Mouse (Mus musculus) neural tube, embryonic 13.5 days (tissue): ENCODE data around the gene Ap2m1. TPM values are rescaled to one million over a fixed set of nuclear protein-coding genes. Genes with fewer than 3 reads are reported as not detected.

Experiments used
- ATAC-seq: fragments of 200-750 bp; cut with Nextera tagmentation; 2 replicates; pipeline ENCODE4 v1.8.0; 2017; ENCODE audit warnings: low read depth, mild to moderate bottlenecking, moderate TSS enrichment, moderate library complexity
- H3K27ac ChIP-seq: fragments of 300-500 bp; sonication (generic); replicated peaks from 2 replicates; pipeline ENCODE4 v1.5.1; 2015; ENCODE audit warnings: moderate library complexity, mild to moderate bottlenecking, inconsistent platforms
- H3K27me3 ChIP-seq: fragments of 300-500 bp; sonication (generic); 2 replicates; pipeline ENCODE4 v1.6.1; 2015; ENCODE audit warnings: mild to moderate bottlenecking, inconsistent platforms
- H3K36me3 ChIP-seq: fragments of 300-500 bp; sonication (generic); 2 replicates; pipeline ENCODE4 v1.6.1; 2015; ENCODE audit warnings: mild to moderate bottlenecking, inconsistent platforms
- H3K4me1 ChIP-seq: fragments of 300-500 bp; sonication (generic); replicated peaks from 2 replicates; pipeline ENCODE4 v1.6.1; 2015; ENCODE audit warnings: inconsistent platforms
- H3K4me2 ChIP-seq: fragments of 300-500 bp; sonication (generic); 2 replicates; pipeline ENCODE4 v1.6.1; 2015; ENCODE audit warnings: inconsistent platforms, mild to moderate bottlenecking, moderate library complexity
- H3K4me3 ChIP-seq: fragments of 300-500 bp; sonication (generic); 2 replicates; pipeline ENCODE4 v1.5.1; 2015; ENCODE audit warnings: mild to moderate bottlenecking, inconsistent platforms
- H3K9ac ChIP-seq: fragments of 300-500 bp; sonication (generic); 2 replicates; pipeline ENCODE4 v1.6.1; 2015; ENCODE audit warnings: moderate library complexity, mild to moderate bottlenecking, inconsistent platforms
- H3K9me3 ChIP-seq: fragments of 300-500 bp; sonication (generic); 2 replicates; pipeline ENCODE4 v1.6.1; 2016; ENCODE audit warnings: inconsistent platforms
- WGBS: fragments of 180-500 bp; shearing (Covaris S2); methylation state at CpG from one replicate; pipeline ENCODE4 v1.1.7; 2015; 5-methylcytosine and 5-hydroxymethylcytosine counted together
- polyA plus RNA-seq: library from polyadenylated mRNA; unstranded; fragments of >200 nt; fragmentation: Nextera tagmentation; extraction: Ambion mirVana; gene quantifications from 2 replicates; pipeline ENCODE4 v1.2.1, GENCODE M21; 2015

The Ap2m1 gene
- polyA plus RNA-seq, 1 experiment from 2014 or later = 1,063 TPM

- Histone ChIP-seq H3K4me1 (peaks cover 26% of the 10 kb centered on the region), H3K4me2 (peak overlapping the region; percentile 88), H3K9ac (peak overlapping the region; percentile 97), H3K27ac (peak overlapping the region; percentile 87), H3K9me3 (no peaks in the 10 kb centered on the region), H3K27me3 (no peaks in the 10 kb centered on the region), H3K36me3 (peaks cover 60% of the 10 kb centered on the region), H3K4me3 (peak overlapping the region; percentile 86)
- ATAC-seq = no peak
- 39% methylated on average over 9 of the region's 9 CpGs for WGBS
Measured at GRCm38 (mm10) chr16:20536081-20536665, 895 bp downstream of the Ap2m1 start.

GRCm38 (mm10) chr16:20537071-20537471 is 1.8 kb downstream of the Ap2m1 start:
- peak overlapping the region; percentile 88 for H3K4me2 ChIP-seq
- peaks cover 60% of the 10 kb centered on the region for H3K36me3 ChIP-seq
- peak overlapping the region; percentile 97 for H3K9ac ChIP-seq
- H3K9me3 ChIP-seq = no peaks in the 10 kb centered on the region
- 30% methylated on average over 5 of the region's 5 CpGs for WGBS
- H3K27ac ChIP-seq = peak overlapping the region; percentile 49
- peak overlapping the region; percentile 86 for H3K4me3 ChIP-seq
- peaks cover 26% of the 10 kb centered on the region for H3K4me1 ChIP-seq
- no peak for ATAC-seq
- H3K27me3 ChIP-seq = no peaks in the 10 kb centered on the region

GRCm38 (mm10) chr16:20537601-20538320 is 2.5 kb downstream of the Ap2m1 start:
- ATAC-seq = no peak

GRCm38 (mm10) chr16:20539649-20540048 is 4.4 kb downstream of the Ap2m1 start:
- H3K36me3 ChIP-seq = peaks cover 66% of the 10 kb centered on the region

More at GRCm38 (mm10) chr16:20537601-20538320, 2.5 kb downstream of the Ap2m1 start:
- H3K9me3 ChIP-seq = no peaks in the 10 kb centered on the region
- no peaks in the 10 kb centered on the region for H3K27me3 ChIP-seq
- H3K27ac ChIP-seq = no peak overlapping the region
- H3K36me3 ChIP-seq = peaks cover 61% of the 10 kb centered on the region
- H3K4me3 ChIP-seq = peak overlapping the region; percentile 86
- H3K9ac ChIP-seq = peak overlapping the region; percentile 97
- H3K4me2 ChIP-seq = peak overlapping the region; percentile 88
- H3K4me1 ChIP-seq = peaks cover 26% of the 10 kb centered on the region
- 48% methylated on average over 6 of the region's 6 CpGs for WGBS

GRCm38 (mm10) chr16:20540438-20540837 is 5.2 kb downstream of the Ap2m1 start:
- H3K27me3 ChIP-seq = no peaks in the 10 kb centered on the region
- H3K36me3 ChIP-seq = peaks cover 74% of the 10 kb centered on the region
- H3K27ac ChIP-seq = no peak overlapping the region
- no peak overlapping the region for H3K4me2 ChIP-seq
- WGBS = 87% methylated on average over 4 of the region's 4 CpGs
- H3K9ac ChIP-seq = no peak overlapping the region
- H3K4me3 ChIP-seq = no peak overlapping the region
- no peaks in the 10 kb centered on the region for H3K9me3 ChIP-seq
- no peak for ATAC-seq
- peaks cover 26% of the 10 kb centered on the region for H3K4me1 ChIP-seq

More at GRCm38 (mm10) chr16:20539649-20540048, 4.4 kb downstream of the Ap2m1 start:
- no peak overlapping the region for H3K9ac ChIP-seq
- H3K4me3 ChIP-seq = no peak overlapping the region
- no peak overlapping the region for H3K4me2 ChIP-seq
- 84% methylated on average over 3 of the region's 3 CpGs for WGBS
- H3K9me3 ChIP-seq = no peaks in the 10 kb centered on the region
- H3K27me3 ChIP-seq = no peaks in the 10 kb centered on the region
- ATAC-seq = no peak
- no peak overlapping the region for H3K27ac ChIP-seq
- H3K4me1 ChIP-seq = peaks cover 26% of the 10 kb centered on the region

- Histone ChIP-seq H3K4me2 (no peak overlapping the region), H3K9me3 (no peaks in the 10 kb centered on the region), H3K9ac (no peak overlapping the region), H3K4me1 (peaks cover 25% of the 10 kb centered on the region), H3K4me3 (no peak overlapping the region), H3K27me3 (no peaks in the 10 kb centered on the region), H3K27ac (no peak overlapping the region), H3K36me3 (peaks cover 66% of the 10 kb centered on the region)
- ATAC-seq = no peak
- 93% methylated on average over 10 of the region's 10 CpGs for WGBS
Measured at GRCm38 (mm10) chr16:20545696-20546095, 10.4 kb downstream of the Ap2m1 start.

- Histone ChIP-seq H3K4me3 (peak overlapping the region; percentile 93), H3K36me3 (peaks cover 65% of the 10 kb centered on the region), H3K4me1 (peaks cover 25% of the 10 kb centered on the region), H3K27ac (0 out of 2 replicates have a peak overlapping the region, but pooled peaks have one; percentile 2), H3K9ac (peak overlapping the region; percentile 61), H3K4me2 (peak overlapping the region; percentile 93), H3K27me3 (no peaks in the 10 kb centered on the region), H3K9me3 (no peaks in the 10 kb centered on the region)
- ATAC-seq = no peak
- 65% methylated on average over 5 of the region's 5 CpGs for WGBS
Measured at GRCm38 (mm10) chr16:20547423-20547822, 12.1 kb downstream of the Ap2m1 start.

GRCm38 (mm10) chr16:20548096-20548948 is 13.0 kb downstream of the Ap2m1 start, which contains the start of gene Abcf3:
TSS of gene Abcf3 (plus strand) at chr16:20548577.
- H3K36me3 ChIP-seq = peaks cover 67% of the 10 kb centered on the region
- peak within 1 kb of the TSS; percentile 93 for H3K4me3 ChIP-seq
- WGBS = under 1% methylated on average over 56 of the region's 56 CpGs

GRCm38 (mm10) chr16:20549161-20549560 is 13.9 kb downstream of the Ap2m1 start:
- peak overlapping the region; percentile 89 for H3K9ac ChIP-seq
- H3K4me3 ChIP-seq = peak overlapping the region; percentile 93
- H3K4me1 ChIP-seq = peaks cover 25% of the 10 kb centered on the region
- peaks cover 67% of the 10 kb centered on the region for H3K36me3 ChIP-seq
- ATAC-seq = no peak
- no peaks in the 10 kb centered on the region for H3K27me3 ChIP-seq
- 42% methylated on average over 9 of the region's 9 CpGs for WGBS
- H3K27ac ChIP-seq = 0 out of 2 replicates have a peak overlapping the region, but pooled peaks have one; percentile 33
- no peaks in the 10 kb centered on the region for H3K9me3 ChIP-seq
- H3K4me2 ChIP-seq = peak overlapping the region; percentile 93

More at GRCm38 (mm10) chr16:20548096-20548948, 13.0 kb downstream of the Ap2m1 start, which contains the start of gene Abcf3:
- peak within 1 kb of the TSS; percentile 33; the same call in 1 of the 2 replicates for H3K27ac ChIP-seq
- H3K27me3 ChIP-seq = no peaks in the 10 kb centered on the region
- H3K4me2 ChIP-seq = peak within 1 kb of the TSS; percentile 93
- H3K9ac ChIP-seq = peak within 1 kb of the TSS; percentile 89
- H3K4me1 ChIP-seq = peaks cover 25% of the 10 kb centered on the region
- H3K9me3 ChIP-seq = no peaks in the 10 kb centered on the region
- ATAC-seq = peak; percentile 99

GRCm38 (mm10) chr16:20551691-20552090 is 16.4 kb downstream of the Ap2m1 start:
- H3K9ac ChIP-seq = no peak overlapping the region
- H3K36me3 ChIP-seq = peaks cover 64% of the 10 kb centered on the region
- ATAC-seq = no peak
- H3K4me3 ChIP-seq = no peak overlapping the region
- no peaks in the 10 kb centered on the region for H3K9me3 ChIP-seq
- H3K27ac ChIP-seq = no peak overlapping the region
- H3K4me1 ChIP-seq = peaks cover 25% of the 10 kb centered on the region
- WGBS = 94% methylated on average over 5 of the region's 5 CpGs
- H3K27me3 ChIP-seq = no peaks in the 10 kb centered on the region
- H3K4me2 ChIP-seq = no peak overlapping the region

GRCm38 (mm10) chr16:20552594-20552993 is 17.3 kb downstream of the Ap2m1 start:
- 97% methylated on average over 1 of the region's 1 CpGs for WGBS
- Histone ChIP-seq H3K9ac (no peak overlapping the region), H3K4me2 (no peak overlapping the region), H3K9me3 (no peaks in the 10 kb centered on the region), H3K36me3 (peaks cover 70% of the 10 kb centered on the region), H3K4me1 (peaks cover 19% of the 10 kb centered on the region), H3K27me3 (no peaks in the 10 kb centered on the region), H3K4me3 (no peak overlapping the region), H3K27ac (no peak overlapping the region)
- ATAC-seq = no peak
